Mouse (Mus musculus): ENCODE measurements around the gene Eps8l2. TPM values are rescaled to one million over a fixed set of nuclear protein-coding genes. Genes with fewer than 3 reads are reported as not detected.

Gene Eps8l2
- polyA plus RNA-seq, 1 experiment = 0.67 TPM

DNA sequence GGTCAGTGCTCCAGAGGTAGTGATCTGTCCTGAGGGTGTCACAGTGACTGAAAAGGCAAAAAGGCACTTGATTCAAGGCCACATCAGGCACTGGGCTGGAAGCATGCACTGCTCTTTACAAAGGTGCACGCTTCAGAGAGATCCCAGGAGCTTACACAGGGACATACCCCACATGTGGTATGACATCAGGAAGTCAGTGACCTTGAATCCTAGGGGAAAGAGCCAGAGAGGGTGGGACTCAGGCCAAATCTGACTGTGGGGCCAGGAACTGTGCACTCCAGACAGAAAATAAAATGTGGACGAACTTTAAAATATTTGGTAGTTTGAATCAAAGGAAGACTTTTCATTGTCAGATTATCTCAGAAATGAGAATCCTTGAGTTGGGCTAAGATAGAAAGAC, 24.3 kb upstream of the Eps8l2 start:
- H3K79me2 ChIP-seq (ENCODE audit: control insufficient read depth, insufficient read depth) = no peaks in the 10 kb centered on the region
- no peaks in the 10 kb centered on the region for H3K27me3 ChIP-seq (ENCODE audit: control insufficient read depth, insufficient read depth, insufficient read length)
- peaks cover 85% of the 10 kb centered on the region for H3K36me3 ChIP-seq (ENCODE audit: control insufficient read depth, insufficient read depth)
- H3K4me3 ChIP-seq (ENCODE audit: insufficient read depth, poor library complexity, severe bottlenecking) = no peak overlapping the region
- TF ChIP-seq CEBPB (IDR thresholded peaks at IDR 0.05; ENCODE audit: low read depth) (no peak), USF1 (IDR thresholded peaks at IDR 0.05; ENCODE audit: low read depth) (no peak), FOSL1 (IDR thresholded peaks at IDR 0.05; ENCODE audit: insufficient read depth, low read length, poor library complexity, severe bottlenecking) (no peak), MYOG (IDR thresholded peaks at IDR 0.05; ENCODE audit: control insufficient read depth, extremely low read depth, insufficient read length) (no peak)
- no peaks in the 10 kb centered on the region for H3K79me3 ChIP-seq (ENCODE audit: low read depth)
- no peak overlapping the region for H3ac ChIP-seq (ENCODE audit: control insufficient read depth, insufficient read length, low read depth)

DNA sequence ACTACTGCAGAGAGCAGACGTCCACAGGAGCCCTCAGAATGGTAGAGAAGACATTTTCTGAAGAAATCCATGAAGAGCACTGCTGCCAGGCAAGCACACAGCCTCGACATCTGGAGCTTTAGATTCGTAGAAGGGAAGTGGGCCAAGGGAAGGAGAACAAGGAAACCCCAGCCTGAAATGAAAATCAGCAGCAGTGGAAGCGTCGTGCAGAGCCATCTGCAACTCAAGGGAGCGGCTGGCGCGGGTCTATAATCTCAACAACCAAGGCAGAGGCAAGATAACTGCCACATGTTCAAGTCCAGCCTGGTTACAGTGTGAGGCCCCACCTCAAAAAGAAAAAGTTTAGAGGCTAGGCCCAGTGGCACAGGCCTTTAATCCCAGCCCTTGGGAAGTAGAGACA, 23.6 kb upstream of the Eps8l2 start:
- Histone ChIP-seq H3ac (ENCODE audit: control insufficient read depth, insufficient read length, low read depth) (no peak overlapping the region), H3K79me3 (ENCODE audit: low read depth) (no peaks in the 10 kb centered on the region), H3K27me3 (ENCODE audit: control insufficient read depth, insufficient read depth, insufficient read length) (no peaks in the 10 kb centered on the region), H3K79me2 (ENCODE audit: control insufficient read depth, insufficient read depth) (no peaks in the 10 kb centered on the region), H3K4me3 (ENCODE audit: insufficient read depth, poor library complexity, severe bottlenecking) (no peak overlapping the region), H3K36me3 (ENCODE audit: control insufficient read depth, insufficient read depth) (peaks cover 85% of the 10 kb centered on the region)
- TF ChIP-seq USF1 (IDR thresholded peaks at IDR 0.05; ENCODE audit: low read depth) (no peak), MYOG (IDR thresholded peaks at IDR 0.05; ENCODE audit: control insufficient read depth, extremely low read depth, insufficient read length) (no peak)

DNA sequence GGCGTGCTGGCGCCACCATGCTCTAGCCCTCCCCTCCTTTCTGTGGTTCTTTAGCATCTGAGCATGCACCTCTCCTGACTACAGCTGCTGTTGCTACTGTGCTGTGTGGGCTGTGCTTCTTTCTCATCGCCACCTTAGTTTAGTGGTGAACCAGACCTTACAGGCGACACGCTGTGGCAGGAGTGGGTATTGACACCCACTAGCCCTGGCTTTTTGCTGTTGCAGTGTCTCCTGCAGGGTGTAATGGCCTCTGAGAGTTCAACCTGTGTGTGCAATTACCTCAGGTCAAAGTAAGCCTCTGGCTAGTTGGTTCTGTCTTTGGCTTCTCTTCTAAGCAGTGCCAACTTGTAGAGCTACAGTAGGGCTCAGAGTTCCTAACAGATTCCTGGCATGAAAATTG, 22.7 kb upstream of the Eps8l2 start:
- no peaks in the 10 kb centered on the region for H3K27me3 ChIP-seq (ENCODE audit: control insufficient read depth, insufficient read depth, insufficient read length)
- peaks cover 86% of the 10 kb centered on the region for H3K36me3 ChIP-seq (ENCODE audit: control insufficient read depth, insufficient read depth)
- no peak overlapping the region for H3K4me3 ChIP-seq (ENCODE audit: insufficient read depth, poor library complexity, severe bottlenecking)
- no peak for TF ChIP-seq USF1 (IDR thresholded peaks at IDR 0.05; ENCODE audit: low read depth)
- TF ChIP-seq CTCF (IDR thresholded peaks at IDR 0.05; ENCODE audit: control insufficient read depth, insufficient read depth, insufficient read length) = peak; percentile 7
- H3K79me2 ChIP-seq (ENCODE audit: control insufficient read depth, insufficient read depth) = no peaks in the 10 kb centered on the region
- H3ac ChIP-seq (ENCODE audit: control insufficient read depth, insufficient read length, low read depth) = no peak overlapping the region
- H3K79me3 ChIP-seq (ENCODE audit: low read depth) = no peaks in the 10 kb centered on the region

DNA sequence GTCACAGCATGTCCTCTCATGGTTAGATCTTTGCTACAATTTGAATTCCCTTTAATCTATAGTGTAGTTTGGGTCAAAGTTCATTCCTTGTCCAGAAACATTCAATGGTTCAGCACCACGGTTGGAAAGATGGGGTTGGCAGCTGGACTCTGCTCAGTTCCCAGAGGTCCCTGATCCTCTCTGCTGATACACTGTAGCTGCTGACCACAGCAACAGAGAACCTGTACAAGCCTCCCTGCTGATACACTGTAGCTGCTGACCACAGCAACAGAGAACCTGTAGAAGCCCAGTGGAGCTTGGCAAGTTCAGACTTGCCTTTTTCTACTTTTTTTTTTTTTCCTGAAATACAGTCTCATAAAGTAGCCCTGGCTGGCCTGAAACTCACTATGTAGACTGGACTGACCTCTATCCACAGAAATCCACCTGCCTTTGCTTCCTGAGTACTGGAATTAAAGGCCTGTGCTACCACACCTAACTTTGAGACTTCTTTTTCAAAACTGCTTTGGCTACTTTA, 21.0 kb upstream of the Eps8l2 start:
- H3ac ChIP-seq (ENCODE audit: control insufficient read depth, insufficient read length, low read depth) = no peak overlapping the region
- no peaks in the 10 kb centered on the region for H3K79me3 ChIP-seq (ENCODE audit: low read depth)
- peaks cover 85% of the 10 kb centered on the region for H3K36me3 ChIP-seq (ENCODE audit: control insufficient read depth, insufficient read depth)
- H3K79me2 ChIP-seq (ENCODE audit: control insufficient read depth, insufficient read depth) = no peaks in the 10 kb centered on the region
- no peak for TF ChIP-seq USF1 (IDR thresholded peaks at IDR 0.05; ENCODE audit: low read depth)
- no peak for TF ChIP-seq CEBPB (IDR thresholded peaks at IDR 0.05; ENCODE audit: low read depth)
- no peak for TF ChIP-seq MYOG (IDR thresholded peaks at IDR 0.05; ENCODE audit: control insufficient read depth, extremely low read depth, insufficient read length)
- no peak for TF ChIP-seq CTCF (IDR thresholded peaks at IDR 0.05; ENCODE audit: control insufficient read depth, insufficient read depth, insufficient read length)
- TF ChIP-seq MYOD1 (IDR thresholded peaks at IDR 0.05; ENCODE audit: control insufficient read depth, insufficient read length, low read depth) = no peak
- TF ChIP-seq FOSL1 (IDR thresholded peaks at IDR 0.05; ENCODE audit: insufficient read depth, low read length, poor library complexity, severe bottlenecking) = no peak
- no peak for TF ChIP-seq MAX (IDR thresholded peaks at IDR 0.05)
- H3K27me3 ChIP-seq (ENCODE audit: control insufficient read depth, insufficient read depth, insufficient read length) = no peaks in the 10 kb centered on the region
- H3K4me3 ChIP-seq (ENCODE audit: insufficient read depth, poor library complexity, severe bottlenecking) = no peak overlapping the region

DNA sequence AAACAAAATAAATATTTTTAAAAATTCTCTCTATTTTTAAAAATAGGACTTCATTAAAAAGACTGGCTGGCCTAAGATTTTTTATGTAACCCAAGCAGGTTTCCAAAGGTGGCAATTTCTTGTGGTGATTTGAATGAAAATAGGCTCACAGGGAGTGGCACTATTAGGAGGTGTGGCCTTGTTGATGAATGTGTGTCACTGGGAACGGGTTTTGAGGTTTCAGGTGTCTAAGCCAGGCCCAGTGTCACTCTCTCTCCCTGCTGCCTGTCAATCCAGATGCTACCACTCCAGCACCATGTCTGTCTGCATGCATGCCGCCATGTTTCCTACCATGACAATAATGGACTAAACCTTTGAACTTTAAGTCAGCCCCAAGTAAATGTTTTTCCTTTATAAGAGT, 19.2 kb upstream of the Eps8l2 start:
- no peak overlapping the region for H3K4me3 ChIP-seq (ENCODE audit: insufficient read depth, poor library complexity, severe bottlenecking)
- peaks cover 17% of the 10 kb centered on the region for H3K79me2 ChIP-seq (ENCODE audit: control insufficient read depth, insufficient read depth)
- no peaks in the 10 kb centered on the region for H3K27me3 ChIP-seq (ENCODE audit: control insufficient read depth, insufficient read depth, insufficient read length)
- no peak for TF ChIP-seq USF1 (IDR thresholded peaks at IDR 0.05; ENCODE audit: low read depth)
- TF ChIP-seq FOSL1 (IDR thresholded peaks at IDR 0.05; ENCODE audit: insufficient read depth, low read length, poor library complexity, severe bottlenecking) = no peak
- TF ChIP-seq MYOG (IDR thresholded peaks at IDR 0.05; ENCODE audit: control insufficient read depth, extremely low read depth, insufficient read length) = no peak
- no peak for TF ChIP-seq MAX (IDR thresholded peaks at IDR 0.05)
- no peak for TF ChIP-seq MYOD1 (IDR thresholded peaks at IDR 0.05; ENCODE audit: control insufficient read depth, insufficient read length, low read depth)
- TF ChIP-seq CTCF (IDR thresholded peaks at IDR 0.05; ENCODE audit: control insufficient read depth, insufficient read depth, insufficient read length) = no peak
- no peak for TF ChIP-seq CEBPB (IDR thresholded peaks at IDR 0.05; ENCODE audit: low read depth)
- H3ac ChIP-seq (ENCODE audit: control insufficient read depth, insufficient read length, low read depth) = no peak overlapping the region
- peaks cover 9% of the 10 kb centered on the region for H3K79me3 ChIP-seq (ENCODE audit: low read depth)
- peaks cover 76% of the 10 kb centered on the region for H3K36me3 ChIP-seq (ENCODE audit: control insufficient read depth, insufficient read depth)

DNA sequence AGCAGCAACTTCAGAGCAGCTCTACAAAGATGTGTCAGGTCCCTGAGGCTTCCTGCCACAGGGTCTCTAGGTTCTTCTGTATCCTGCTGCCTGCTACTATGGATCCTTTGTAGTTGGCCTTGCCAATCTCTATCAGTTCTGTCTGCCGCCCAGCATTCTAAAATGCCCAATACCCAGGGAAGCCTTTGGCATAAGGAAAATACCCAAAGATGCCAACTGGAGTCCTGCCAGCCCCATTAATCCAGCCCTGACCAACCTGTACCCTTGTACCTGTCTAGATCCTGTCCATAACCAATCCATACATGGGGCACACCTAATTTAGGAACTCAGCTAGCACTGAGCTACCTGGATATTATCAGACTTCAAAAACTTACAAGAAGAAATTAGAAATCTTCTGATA, 14.0 kb upstream of the Eps8l2 start:
- H3K79me3 ChIP-seq (ENCODE audit: low read depth) = peaks cover 32% of the 10 kb centered on the region
- no peaks in the 10 kb centered on the region for H3K27me3 ChIP-seq (ENCODE audit: control insufficient read depth, insufficient read depth, insufficient read length)
- H3K79me2 ChIP-seq (ENCODE audit: control insufficient read depth, insufficient read depth) = peaks cover 48% of the 10 kb centered on the region
- no peak for TF ChIP-seq CTCF (IDR thresholded peaks at IDR 0.05; ENCODE audit: control insufficient read depth, insufficient read depth, insufficient read length)
- no peak for TF ChIP-seq USF1 (IDR thresholded peaks at IDR 0.05; ENCODE audit: low read depth)
- no peak for TF ChIP-seq MYOD1 (IDR thresholded peaks at IDR 0.05; ENCODE audit: control insufficient read depth, insufficient read length, low read depth)
- TF ChIP-seq MAX (IDR thresholded peaks at IDR 0.05) = no peak
- TF ChIP-seq FOSL1 (IDR thresholded peaks at IDR 0.05; ENCODE audit: insufficient read depth, low read length, poor library complexity, severe bottlenecking) = no peak
- no peak for TF ChIP-seq CEBPB (IDR thresholded peaks at IDR 0.05; ENCODE audit: low read depth)
- TF ChIP-seq MYOG (IDR thresholded peaks at IDR 0.05; ENCODE audit: control insufficient read depth, extremely low read depth, insufficient read length) = no peak
- no peak overlapping the region for H3ac ChIP-seq (ENCODE audit: control insufficient read depth, insufficient read length, low read depth)
- peaks cover 36% of the 10 kb centered on the region for H3K36me3 ChIP-seq (ENCODE audit: control insufficient read depth, insufficient read depth)
- no peak overlapping the region for H3K4me3 ChIP-seq (ENCODE audit: insufficient read depth, poor library complexity, severe bottlenecking)

All from C2C12 (cell line).